Mouse (Mus musculus) cerebellum, postnatal 36 days (tissue): ENCODE measurements around the gene Caskin2.
A peak's percentile ranks its signal among the peaks of the same experiment; 100 is the strongest.

Experiments used
- DNase-seq, 2 experiments: peaks; one replicate each; pipeline ENCODE4 v3.0.0; 2021 to 2022; ENCODE audit warnings: mixed read lengths in 2 of 2

Gene Caskin2

GRCm38 (mm10) chr11:115805005-115805404 lies 8.4 kb downstream of the Caskin2 start:
- DNase-seq, result no peak

- no peak for DNase-seq
Measured at GRCm38 (mm10) chr11:115803072-115803709, 10.2 kb downstream of the Caskin2 start.

- DNase-seq, result no peak
Measured at GRCm38 (mm10) chr11:115800981-115801380, 12.5 kb downstream of the Caskin2 start.

DNA sequence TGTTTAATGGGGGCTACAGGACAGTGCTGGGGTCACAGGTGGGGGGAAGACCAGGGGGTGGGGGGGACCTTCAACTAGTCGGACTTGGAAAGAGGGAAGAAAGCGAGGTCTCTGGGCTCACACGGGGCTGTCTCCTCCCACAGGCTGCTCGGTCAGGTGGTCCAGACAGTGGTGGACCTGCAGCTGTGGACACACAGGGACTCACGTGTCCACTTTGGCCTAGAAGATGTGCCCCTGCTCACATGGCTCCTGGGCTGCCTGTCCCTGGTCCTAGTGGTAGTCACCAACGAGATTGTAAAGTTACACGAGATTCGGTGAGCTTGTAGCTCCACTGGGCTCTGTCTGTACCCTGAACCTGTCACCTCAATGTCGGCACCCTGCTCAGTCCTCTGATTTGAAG lies 15.8 kb downstream of the Caskin2 start:
- no peak for DNase-seq

- no peak for DNase-seq
Measured at GRCm38 (mm10) chr11:115796898-115797297, 16.5 kb downstream of the Caskin2 start.

DNA sequence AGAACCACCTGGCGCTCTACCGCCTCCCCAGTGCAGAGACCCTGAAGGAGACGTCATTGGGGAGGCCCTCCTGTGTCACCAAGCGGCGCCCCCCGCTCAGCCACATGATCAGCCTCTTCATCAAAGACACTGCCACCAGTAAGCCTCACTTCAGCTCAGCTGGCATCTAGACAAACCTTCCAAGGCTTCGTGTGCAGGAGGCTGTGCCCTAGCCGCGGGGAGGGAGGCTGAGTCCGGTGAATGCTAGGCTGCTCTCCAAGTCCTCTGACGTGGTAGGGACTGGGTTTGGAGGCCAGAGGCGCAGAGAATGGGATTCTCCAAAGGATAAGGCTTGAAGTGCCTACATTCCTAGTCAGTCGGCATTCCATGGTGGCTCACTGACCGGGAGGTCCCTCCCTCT lies 21.1 kb downstream of the Caskin2 start:
- DNase-seq, result peak; percentile 45 to 48

DNA sequence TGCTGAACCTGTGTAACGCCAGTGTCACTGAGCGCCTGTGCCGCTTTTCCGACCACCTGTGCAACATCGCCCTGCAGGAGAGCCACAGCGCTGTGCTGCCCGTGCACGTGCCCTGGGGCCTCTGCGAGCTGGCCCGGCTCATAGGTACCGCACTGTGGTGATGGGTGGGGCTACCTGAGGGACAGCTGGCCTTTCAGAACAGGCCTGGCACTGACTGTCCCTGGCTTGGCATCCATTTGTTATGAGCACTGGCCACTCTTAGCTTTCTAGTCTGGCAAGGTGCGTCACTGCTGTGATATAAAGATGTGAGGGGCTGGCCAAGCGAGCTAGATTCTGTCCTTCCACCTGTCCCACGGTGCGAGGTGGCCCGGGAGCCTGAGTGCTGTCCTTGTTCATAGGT lies 21.5 kb downstream of the Caskin2 start:
- DNase-seq, result peak; percentile 59 to 62

- DNase-seq, result peak; percentile 64 to 69
Measured at GRCm38 (mm10) chr11:115789787-115790186, 23.7 kb downstream of the Caskin2 start.

- no peak for DNase-seq
Measured at GRCm38 (mm10) chr11:115786473-115786872, 27.0 kb downstream of the Caskin2 start.

DNA sequence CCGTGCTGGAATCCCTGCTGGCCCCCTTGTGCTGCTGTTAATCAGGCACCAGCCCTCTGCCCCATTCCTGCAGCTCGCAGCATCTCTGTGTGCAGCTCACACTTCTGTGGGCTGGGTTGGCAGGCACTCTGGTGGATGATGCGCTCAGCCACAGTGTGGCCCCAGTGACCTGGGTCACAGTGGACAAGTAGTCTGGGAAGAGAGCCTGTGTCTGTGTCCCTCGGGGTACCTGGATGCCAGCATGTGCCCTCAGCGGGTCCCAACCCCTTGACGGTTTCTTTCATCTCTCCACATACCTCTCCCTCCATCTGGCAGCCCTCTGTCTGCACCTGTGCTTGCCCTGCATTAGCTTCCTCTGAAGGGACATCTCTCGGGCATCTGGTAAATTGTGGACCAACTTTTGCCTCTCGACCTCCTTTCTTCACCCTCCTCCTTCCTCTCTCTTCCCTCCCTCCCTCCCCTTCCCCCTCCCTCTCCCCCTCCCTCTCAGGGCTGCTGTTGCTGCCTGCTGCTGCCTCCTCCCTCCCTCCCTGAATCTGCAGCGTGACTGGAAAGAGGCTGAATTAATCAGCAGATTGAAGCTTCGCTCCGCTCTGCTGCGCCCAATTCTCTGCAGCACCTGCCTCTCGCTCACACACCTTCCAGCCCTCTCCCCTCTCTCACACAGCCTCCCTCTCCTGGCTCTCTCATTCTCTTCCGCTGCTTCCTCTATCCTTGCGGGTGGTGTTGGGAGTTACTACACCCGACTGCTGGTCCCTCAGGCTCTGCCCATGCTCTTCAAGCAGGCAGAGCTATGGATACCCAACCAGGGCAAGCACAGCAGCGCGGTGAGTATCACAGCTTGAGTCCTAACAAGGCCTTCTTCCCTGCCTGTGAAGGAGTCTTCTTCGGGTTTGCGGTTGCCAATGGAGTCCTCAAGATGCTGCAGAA lies 33.0 kb downstream of the Caskin2 start:
- no peak for DNase-seq

DNA sequence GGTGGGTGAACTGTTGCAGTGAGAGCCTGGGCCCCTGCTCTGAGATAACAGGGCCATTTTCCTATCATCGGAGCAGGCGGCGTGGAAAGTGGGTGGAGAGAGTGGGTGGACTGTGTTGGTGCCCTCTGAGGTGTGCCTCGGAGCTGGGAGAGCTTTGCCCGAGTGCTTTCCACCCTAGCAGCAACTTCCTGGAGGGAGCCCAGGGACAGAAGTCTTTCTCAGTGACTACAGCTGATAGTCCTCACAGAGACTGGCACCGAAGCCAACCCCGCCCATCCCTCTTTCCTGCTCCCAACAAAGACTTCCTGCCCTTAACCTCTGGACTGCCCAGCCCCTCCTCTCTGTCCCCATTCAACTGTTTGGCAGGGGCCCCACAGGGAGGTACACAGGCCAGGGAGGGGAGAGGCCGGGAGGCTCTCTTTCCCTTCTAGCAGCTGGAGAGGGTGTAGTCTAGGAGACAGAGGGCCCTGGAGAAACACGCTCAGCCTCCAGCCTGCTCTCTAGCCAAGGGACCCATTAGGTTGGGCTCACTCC lies 34.3 kb downstream of the Caskin2 start:
- DNase-seq, result no peak

DNA sequence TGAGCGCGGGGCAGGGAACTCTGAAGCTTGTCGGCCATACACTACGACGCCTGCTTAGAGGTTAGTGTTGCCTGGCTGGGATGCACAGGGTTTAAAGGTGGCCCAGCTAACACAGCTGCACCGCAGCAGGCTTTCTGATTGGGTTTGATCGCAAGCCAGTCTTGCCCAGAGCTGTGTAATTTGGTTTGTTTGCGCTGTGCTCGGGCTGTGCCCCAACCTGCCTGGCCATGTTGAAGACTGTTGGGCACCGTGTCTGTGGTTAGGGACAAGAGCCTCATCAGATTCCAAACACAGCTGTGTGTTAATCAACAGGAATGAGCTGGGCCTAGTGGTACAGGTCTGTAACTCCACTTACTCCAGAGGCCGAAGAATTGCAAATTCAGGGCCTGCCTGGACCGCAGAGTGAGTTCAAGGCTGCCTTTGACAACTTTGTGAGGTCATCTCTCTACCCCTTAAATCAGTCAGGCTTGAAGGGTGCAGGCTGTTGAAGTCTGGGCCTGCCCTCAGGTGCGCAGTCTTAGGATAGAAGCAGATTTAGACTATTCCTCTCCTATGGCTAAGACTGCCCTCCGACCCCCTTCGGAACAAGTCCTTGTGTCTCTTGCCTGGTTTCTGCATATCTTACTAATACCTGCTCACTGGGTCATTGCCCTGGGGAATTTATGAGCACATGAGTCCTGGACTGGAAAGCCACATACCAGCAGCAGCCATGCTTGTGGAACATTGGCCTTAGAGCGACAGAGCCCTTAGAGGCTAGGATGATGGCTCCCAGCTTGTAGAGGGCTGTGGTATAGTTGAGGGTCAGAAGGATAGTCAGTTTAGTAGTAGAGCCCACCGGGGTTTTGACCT lies 35.7 kb downstream of the Caskin2 start:
- DNase-seq, result no peak

GRCm38 (mm10) chr11:115776954-115777353 lies 36.5 kb downstream of the Caskin2 start:
- no peak for DNase-seq

DNA sequence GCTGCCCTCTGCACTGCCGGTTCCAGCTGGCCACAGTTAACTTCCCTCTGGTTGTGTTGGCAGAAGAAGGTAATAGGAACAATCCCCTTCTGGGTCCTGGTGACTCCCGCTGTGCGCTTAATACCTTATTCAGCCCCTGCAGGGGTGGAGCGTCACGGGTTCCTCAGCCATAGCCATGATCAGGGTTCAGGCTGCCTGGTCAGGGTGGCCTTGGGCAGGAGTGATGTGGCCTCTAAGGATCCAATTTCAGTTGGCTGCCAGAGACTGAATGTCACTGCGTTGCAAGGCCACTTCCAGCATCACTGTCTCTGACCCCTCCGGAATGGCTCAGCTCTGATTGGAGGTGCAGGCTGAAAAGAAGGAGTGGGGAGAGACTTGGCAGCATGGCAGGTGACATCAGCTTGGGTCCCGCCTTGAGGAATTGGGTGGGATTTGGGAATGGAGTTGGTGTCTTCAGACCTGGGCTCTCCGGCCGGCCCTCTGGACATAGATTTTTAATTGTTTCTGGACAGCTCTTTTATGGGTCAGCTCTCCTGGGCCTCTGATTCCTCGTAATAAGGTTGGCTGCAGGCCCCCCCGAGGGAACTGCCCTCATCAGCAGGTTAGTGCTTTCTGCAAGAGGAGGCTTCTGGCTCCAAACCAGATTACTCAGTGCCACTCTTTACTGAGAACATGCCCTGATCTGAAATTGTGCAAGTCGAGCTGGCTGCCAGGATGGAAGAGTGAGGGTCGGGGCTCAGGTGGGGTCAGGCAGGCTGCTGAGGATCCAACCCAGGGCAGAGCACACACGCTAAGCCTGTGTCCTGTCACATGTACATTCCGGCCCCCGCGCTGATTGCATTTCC lies 37.4 kb downstream of the Caskin2 start:
- DNase-seq, result peak; percentile 40 to 49

GRCm38 (mm10) chr11:115774653-115775052 lies 38.8 kb downstream of the Caskin2 start:
- no peak for DNase-seq

DNA sequence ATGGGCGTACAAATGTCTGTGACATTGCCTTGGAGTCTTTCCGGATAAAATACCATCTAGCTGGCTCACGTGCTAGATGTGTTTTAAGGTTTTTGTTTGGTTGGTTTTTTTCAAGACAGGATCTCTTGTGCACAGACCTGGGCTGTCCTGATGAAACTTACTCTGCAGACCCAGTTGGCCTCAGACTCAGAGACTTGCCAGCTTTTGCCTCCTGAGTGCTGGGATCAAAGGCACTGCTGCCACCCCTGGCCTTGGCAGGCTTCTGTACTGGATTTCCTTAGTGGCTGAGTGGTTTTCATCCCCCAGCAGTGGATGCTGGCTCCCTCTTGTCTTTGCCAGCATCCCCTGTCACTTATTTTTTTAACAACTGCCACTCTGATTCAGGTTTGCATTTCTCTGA lies 44.5 kb downstream of the Caskin2 start:
- no peak for DNase-seq

DNA sequence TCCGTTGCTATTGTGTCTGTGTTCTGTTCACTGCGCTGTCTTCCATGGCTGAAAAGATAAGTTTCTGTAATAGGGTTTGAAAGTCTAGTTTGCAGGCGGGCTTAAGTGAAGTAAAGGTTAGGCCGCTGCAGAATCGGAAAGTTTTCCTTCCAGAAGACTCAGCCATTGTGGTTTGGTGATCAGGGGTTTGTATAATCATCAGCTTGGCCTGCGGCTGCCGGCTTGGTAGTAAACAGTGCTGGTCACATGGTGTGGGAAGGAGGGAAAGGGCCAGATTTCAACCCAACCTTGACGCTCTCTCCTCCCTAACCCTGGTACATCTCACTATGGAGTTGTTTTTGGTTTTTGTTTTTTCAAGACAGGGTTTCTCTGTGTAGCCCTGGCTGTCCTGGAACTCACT lies 46.5 kb downstream of the Caskin2 start:
- no peak for DNase-seq

DNA sequence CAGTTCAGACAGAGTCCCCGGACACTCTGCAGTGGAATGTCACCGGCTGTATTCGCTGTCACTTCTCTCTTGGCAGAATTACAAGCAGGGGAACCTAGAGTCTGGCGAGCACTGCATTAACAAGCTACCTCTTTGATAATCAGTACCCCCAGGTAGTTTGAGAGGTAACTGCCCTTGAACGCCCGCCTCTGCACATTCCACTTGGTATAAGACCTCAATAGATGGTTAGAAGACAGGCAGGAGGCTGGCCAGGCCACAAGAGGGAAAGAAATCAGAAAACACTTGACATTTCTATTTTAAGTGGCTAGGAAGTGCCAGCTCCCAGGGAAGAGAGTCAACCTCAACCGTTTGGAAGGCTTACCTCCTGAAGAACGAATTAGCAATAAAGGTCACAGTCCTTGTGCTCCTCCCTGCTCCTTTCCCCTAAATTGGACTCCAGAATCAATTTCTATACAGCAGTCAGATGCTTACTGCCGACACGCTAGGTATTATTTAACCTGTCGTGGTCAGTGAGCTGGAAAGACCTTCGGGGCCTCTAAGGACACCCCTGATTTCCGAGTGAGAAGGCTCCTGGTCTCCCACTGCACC lies 47.0 kb downstream of the Caskin2 start:
- peak in 1 of 2 experiments; percentile 38 for DNase-seq

GRCm38 (mm10) chr11:115765607-115766141 lies 47.8 kb downstream of the Caskin2 start:
- DNase-seq, result peak in 1 of 2 experiments; percentile 63

DNA sequence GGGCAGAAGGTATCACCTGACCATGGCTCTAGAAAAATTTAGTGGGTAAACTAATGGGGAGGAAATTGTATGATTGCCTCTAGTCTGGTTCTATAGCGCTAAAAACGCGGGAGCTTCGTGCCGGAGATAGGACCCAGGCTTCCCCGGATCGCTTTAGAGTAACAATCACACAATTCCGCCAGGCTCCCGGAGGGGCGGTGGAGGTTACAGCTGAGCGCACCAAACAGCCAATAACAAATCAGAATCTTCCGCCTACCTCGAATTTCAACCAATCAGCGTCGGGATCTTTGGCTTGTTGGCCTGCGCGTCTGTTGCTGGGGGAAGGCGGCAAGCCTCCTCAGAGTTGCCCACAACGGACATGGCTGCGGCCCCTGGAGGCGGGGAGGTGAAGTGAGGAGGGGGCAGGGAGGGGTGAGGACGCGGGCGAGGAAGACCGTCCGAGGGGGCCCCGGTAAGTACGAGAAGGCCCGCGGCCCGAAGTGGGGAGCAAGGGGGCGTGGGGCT lies 48.3 kb downstream of the Caskin2 start, which contains the start of gene Tmem94:
Tmem94 (plus strand) TSS at position 331 of the 504 bp plus-strand sequence.
- DNase-seq, result peak; percentile 94 to 98

GRCm38 (mm10) chr11:115764698-115765097 lies 48.7 kb downstream of the Caskin2 start:
- DNase-seq, result no peak
